ENCODE assay signal across 10 mouse cellular contexts in genomic region chr4:55057666-55058455, GRCm38 (mm10).
DNase-seq lines count a peak whose midpoint lies in the region; ATAC-seq lines count a peak whose summit lies in the region.
"Had no signal": no experiment of that assay in that cellular context is flagged by ENCODE, and none has a peak within 500 bp of the region (broad histone marks: within the 10 kb centered on the region; RNA-seq: fewer than 3 reads in every experiment).

No protein-coding gene starts in this region.

- no peaks in the 10 kb centered on the region for H3K27me3 ChIP-seq in midbrain, embryonic 13.5 days
- H3K27me3 ChIP-seq in midbrain, embryonic 11.5 days (ENCODE audit: control insufficient read depth, insufficient read depth, low read length): no peaks in the 10 kb centered on the region
- H3K27me3 ChIP-seq in embryonic facial prominence, embryonic 15.5 days: no peaks in the 10 kb centered on the region
- no peaks in the 10 kb centered on the region for H3K27me3 ChIP-seq in stomach, embryonic 16.5 days (ENCODE audit: control insufficient read depth, insufficient read depth, low read length)

- ATAC-seq in midbrain, embryonic 13.5 days: no peak
- ATAC-seq in midbrain, embryonic 11.5 days (ENCODE audit: low FRiP score): no peak
- no peak for ATAC-seq in embryonic facial prominence, embryonic 15.5 days (ENCODE audit: insufficient number of reproducible peaks, low FRiP score, low TSS enrichment, low read depth)
- ATAC-seq in stomach, embryonic 16.5 days (ENCODE audit: insufficient read depth, low FRiP score): peak; percentile 33; the same call in 1 of the 2 replicates

- H3K4me2 ChIP-seq in midbrain, embryonic 13.5 days (replicated peaks): no peak overlapping the region
- H3K4me2 ChIP-seq in midbrain, embryonic 11.5 days: no peak overlapping the region
- H3K4me2 ChIP-seq in embryonic facial prominence, embryonic 15.5 days (replicated peaks): no peak overlapping the region
- no peak overlapping the region for H3K4me2 ChIP-seq in stomach, embryonic 16.5 days (ENCODE audit: low read depth, low read length)
- H3K4me2 ChIP-seq: heart, embryonic 11.5 days had no signal

- 81% methylated on average over 10 of the region's 10 CpGs for WGBS in midbrain, embryonic 13.5 days
- 88% methylated on average over 10 of the region's 10 CpGs for WGBS in midbrain, embryonic 11.5 days
- WGBS in embryonic facial prominence, embryonic 15.5 days: 57% methylated on average over 10 of the region's 10 CpGs
- 67% methylated on average over 10 of the region's 10 CpGs for WGBS in stomach, embryonic 16.5 days

- no peak overlapping the region for H3K9ac ChIP-seq in midbrain, embryonic 13.5 days (replicated peaks)
- no peak overlapping the region for H3K9ac ChIP-seq in midbrain, embryonic 11.5 days (ENCODE audit: low read length)
- no peak overlapping the region for H3K9ac ChIP-seq in embryonic facial prominence, embryonic 15.5 days
- H3K9ac ChIP-seq in stomach, embryonic 16.5 days (ENCODE audit: low read length): no peak overlapping the region

- H3K27ac ChIP-seq in midbrain, embryonic 13.5 days: 0 out of 2 replicates have a peak overlapping the region, but pooled peaks have one; percentile 7
- H3K27ac ChIP-seq in midbrain, embryonic 11.5 days (ENCODE audit: low read depth, low read length): no peak overlapping the region
- H3K27ac ChIP-seq in embryonic facial prominence, embryonic 15.5 days (replicated peaks): peak overlapping the region; percentile 58; the same call in 1 of the 2 replicates
- peak overlapping the region; percentile 72 for H3K27ac ChIP-seq in stomach, embryonic 16.5 days (ENCODE audit: low read length)

- peaks cover 3% of the 10 kb centered on the region; the same call in 1 of the 2 replicates for H3K4me1 ChIP-seq in midbrain, embryonic 13.5 days (replicated peaks)
- H3K4me1 ChIP-seq in midbrain, embryonic 11.5 days (ENCODE audit: control insufficient read depth, insufficient read depth, low read length): no peaks in the 10 kb centered on the region
- peaks cover 17% of the 10 kb centered on the region; the same call in 1 of the 2 replicates for H3K4me1 ChIP-seq in embryonic facial prominence, embryonic 15.5 days
- no peaks in the 10 kb centered on the region for H3K4me1 ChIP-seq in stomach, embryonic 16.5 days (ENCODE audit: control insufficient read depth, insufficient read depth, low read length)

- no peaks in the 10 kb centered on the region for H3K9me3 ChIP-seq in midbrain, embryonic 13.5 days
- no peaks in the 10 kb centered on the region for H3K9me3 ChIP-seq in midbrain, embryonic 11.5 days (ENCODE audit: control insufficient read depth, low read length)
- no peaks in the 10 kb centered on the region for H3K9me3 ChIP-seq in embryonic facial prominence, embryonic 15.5 days (replicated peaks)
- H3K9me3 ChIP-seq in stomach, embryonic 16.5 days (replicated peaks; ENCODE audit: control insufficient read depth, low read length): no peaks in the 10 kb centered on the region

- intact Hi-C loops in left cerebral cortex, postnatal 14 days (cut with DNase I): no loop called here

- H3K4me3 ChIP-seq in midbrain, embryonic 13.5 days (replicated peaks): no peak overlapping the region
- H3K4me3 ChIP-seq in midbrain, embryonic 11.5 days (ENCODE audit: low read depth, low read length): no peak overlapping the region
- no peak overlapping the region for H3K4me3 ChIP-seq in embryonic facial prominence, embryonic 15.5 days (replicated peaks)
- no peak overlapping the region for H3K4me3 ChIP-seq in stomach, embryonic 16.5 days (replicated peaks; ENCODE audit: low read length)

- peaks cover 83% of the 10 kb centered on the region for H3K36me3 ChIP-seq in midbrain, embryonic 13.5 days
- H3K36me3 ChIP-seq in midbrain, embryonic 11.5 days (ENCODE audit: control insufficient read depth, insufficient read depth, low read length): peaks cover 28% of the 10 kb centered on the region
- H3K36me3 ChIP-seq in embryonic facial prominence, embryonic 15.5 days: peaks cover 30% of the 10 kb centered on the region
- peaks cover 7% of the 10 kb centered on the region for H3K36me3 ChIP-seq in stomach, embryonic 16.5 days (ENCODE audit: control insufficient read depth, insufficient read depth, low read length)

- no peak for DNase-seq in midbrain, embryonic 11.5 days (ENCODE audit: low spot score, missing footprints)
- peak; percentile 68 for DNase-seq in kidney, postnatal 14 days
- DNase-seq in testis, postnatal 14 days (ENCODE audit: low spot score): no peak
- DNase-seq in left cerebral cortex, postnatal 14 days (ENCODE audit: low spot score in 2 of 2): no peak
- DNase-seq: layer of hippocampus, postnatal 36 days; thymus, postnatal 14 days had no signal
